Mouse (Mus musculus) heart, adult 2 months (tissue): ENCODE data around the gene Slc23a2.

Experiments used
- CTCF ChIP-seq: fragments of 200-600 bp; IDR thresholded peaks from 2 replicates; pipeline ENCODE4 v1.8.1; 2022; ENCODE audit warnings: antibody characterized with exemption, mild to moderate bottlenecking, moderate library complexity
- POLR2A ChIP-seq: fragments of 200-500 bp; IDR thresholded peaks from 2 replicates; pipeline ENCODE4 v1.6.1; 2011; ENCODE audit warnings: mild to moderate bottlenecking, low read depth, low read length, control low read depth; ENCODE audit not compliant: insufficient read depth

DNA sequence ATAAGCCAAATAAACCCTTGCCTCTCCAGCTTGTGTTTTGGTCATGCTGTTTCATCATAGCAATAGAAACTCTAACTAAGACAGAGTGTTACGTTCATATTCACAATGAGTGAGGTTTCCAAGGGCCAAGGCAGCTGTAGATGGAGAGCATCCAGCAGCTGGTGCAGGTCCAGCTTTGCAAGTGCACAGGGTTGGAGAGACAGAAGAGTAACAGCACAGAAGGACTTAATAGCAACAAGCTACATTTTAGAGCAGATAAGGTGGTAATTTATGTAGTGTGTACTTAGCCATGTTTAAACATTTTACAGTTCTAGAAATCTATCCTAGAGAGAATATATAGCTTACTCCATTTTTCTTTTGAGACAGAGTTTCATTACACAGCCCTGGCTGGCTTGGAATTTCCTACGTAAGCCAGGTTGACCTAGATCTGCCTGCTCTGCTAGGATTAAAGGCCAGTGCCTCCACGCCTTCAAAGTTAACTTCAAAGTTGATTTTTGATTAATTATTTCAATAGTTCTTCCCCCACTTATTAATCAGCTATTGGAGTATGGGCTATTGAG is 31.5 kb upstream of the Slc23a2 start:
- no peak for TF ChIP-seq CTCF
- no peak for TF ChIP-seq POLR2A
